Mouse (Mus musculus) midbrain, embryonic 16.5 days (tissue): Measurements from ENCODE around the gene Kcnma1. TPM values are rescaled to one million over a fixed set of nuclear protein-coding genes. Genes with fewer than 3 reads are reported as not detected.

Experiments used
- ATAC-seq: fragments of 200-750 bp; cut with Nextera tagmentation; 2 replicates; pipeline ENCODE4 v1.8.0; 2017; ENCODE audit warnings: moderate TSS enrichment
- H3K27ac ChIP-seq: fragments of 300-500 bp; sonication (generic); 2 replicates; pipeline ENCODE4 v1.5.1; 2014; ENCODE audit warnings: mild to moderate bottlenecking, low read length, mixed read lengths
- H3K27me3 ChIP-seq: fragments of 300-500 bp; sonication (generic); 2 replicates; pipeline ENCODE4 v1.6.1; 2014; ENCODE audit warnings: low read depth, low read length, mixed read lengths; ENCODE audit not compliant: control insufficient read depth, insufficient read depth
- H3K36me3 ChIP-seq: fragments of 300-500 bp; sonication (generic); 2 replicates; pipeline ENCODE4 v1.6.1; 2014; ENCODE audit warnings: mild to moderate bottlenecking, low read length, moderate library complexity, mixed read lengths; ENCODE audit not compliant: control insufficient read depth, insufficient read depth
- H3K4me1 ChIP-seq: fragments of 300-500 bp; sonication (generic); 2 replicates; pipeline ENCODE4 v1.6.1; 2014; ENCODE audit warnings: mild to moderate bottlenecking, low read length, mixed read lengths; ENCODE audit not compliant: control insufficient read depth, insufficient read depth
- H3K4me2 ChIP-seq: fragments of 300-500 bp; sonication (generic); 2 replicates; pipeline ENCODE4 v1.6.1; 2014; ENCODE audit warnings: mild to moderate bottlenecking, low read length, mixed read lengths
- H3K4me3 ChIP-seq: fragments of 300-500 bp; sonication (generic); 2 replicates; pipeline ENCODE4 v1.5.1; 2014; ENCODE audit warnings: low read depth, mild to moderate bottlenecking, low read length, moderate library complexity, mixed read lengths
- H3K9ac ChIP-seq: fragments of 300-500 bp; sonication (generic); 2 replicates; pipeline ENCODE4 v1.6.1; 2014; ENCODE audit warnings: low read depth, low read length, mixed read lengths
- H3K9me3 ChIP-seq: fragments of 300-500 bp; sonication (generic); replicated peaks from 2 replicates; pipeline ENCODE4 v1.6.1; 2014; ENCODE audit warnings: mild to moderate bottlenecking, low read length, mixed read lengths; ENCODE audit not compliant: control insufficient read depth, poor library complexity, severe bottlenecking
- WGBS: fragments of 180-500 bp; shearing (Covaris S2); extraction: QIAGEN DNeasy Blood & Tissue Kit; methylation state at CpG from one replicate; pipeline ENCODE4 v1.1.7; 2014; 5-methylcytosine and 5-hydroxymethylcytosine counted together
- polyA plus RNA-seq: library from polyadenylated mRNA; unstranded; fragments of >200 nt; fragmentation: Nextera tagmentation; extraction: Ambion mirVana; gene quantifications from 2 replicates; pipeline ENCODE4 v1.2.1, GENCODE M21; 2015

Gene Kcnma1
- polyA plus RNA-seq, result 18.4 and 23.9 TPM in 2 replicates

DNA sequence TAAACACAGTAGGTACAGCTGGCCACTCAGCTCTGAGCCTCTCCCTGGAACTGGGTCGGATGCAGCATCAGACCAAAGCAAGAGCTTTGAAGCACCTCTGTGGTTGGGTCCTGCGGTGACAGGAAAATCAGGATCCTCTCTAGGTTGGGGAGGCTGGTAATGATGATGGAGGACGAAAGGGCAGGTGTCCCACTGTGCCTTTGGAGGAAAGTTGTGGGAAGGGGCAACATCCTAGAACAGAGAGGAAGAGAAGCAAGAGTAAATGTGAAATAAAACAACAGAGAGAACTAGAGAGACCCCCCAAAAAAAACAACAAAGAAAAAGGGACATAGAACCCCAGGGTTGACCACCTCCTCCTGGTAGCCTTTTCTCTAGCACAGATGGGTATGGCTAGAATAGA, at the start of gene Kcnma1:
Kcnma1 (minus strand) TSS at position 101 of the 400 bp plus-strand sequence.
- no peak within 1 kb of the TSS for H3K4me3 ChIP-seq
- no peak within 1 kb of the TSS for H3K9ac ChIP-seq
- no peaks in the 10 kb centered on the region for H3K27me3 ChIP-seq
- no peaks in the 10 kb centered on the region for H3K9me3 ChIP-seq
- no peak for ATAC-seq
- H3K4me1 ChIP-seq, result no peaks in the 10 kb centered on the region
- H3K4me2 ChIP-seq, result no peak within 1 kb of the TSS
- H3K27ac ChIP-seq, result no peak within 1 kb of the TSS
- WGBS, result 59% methylated on average over 3 of the region's 3 CpGs
- no peaks in the 10 kb centered on the region for H3K36me3 ChIP-seq

DNA sequence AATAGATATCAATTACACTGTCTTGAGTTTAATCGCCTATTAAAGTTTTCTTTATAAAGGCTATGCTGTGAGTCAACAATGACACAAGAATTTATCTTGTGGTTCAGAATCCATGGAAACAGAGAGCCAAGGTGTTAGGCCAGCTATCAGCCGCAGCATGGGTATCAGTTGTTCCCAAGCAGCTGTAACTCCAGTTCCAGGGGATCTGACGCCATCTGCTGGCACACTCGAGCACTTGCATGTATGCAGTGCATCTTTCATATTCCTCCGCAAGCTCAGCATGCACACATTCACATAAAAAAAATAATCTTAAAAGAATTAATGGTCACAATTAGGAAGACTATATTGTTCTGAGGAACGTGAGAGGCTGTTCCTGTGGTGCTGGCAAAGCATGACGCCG, 45.5 kb upstream of the Kcnma1 start:
- ATAC-seq, result no peak
- WGBS, result 42% methylated on average over 8 of the region's 8 CpGs
- H3K27ac ChIP-seq, result no peak overlapping the region
- no peaks in the 10 kb centered on the region for H3K9me3 ChIP-seq
- H3K4me3 ChIP-seq, result no peak overlapping the region
- no peak overlapping the region for H3K9ac ChIP-seq
- no peaks in the 10 kb centered on the region for H3K27me3 ChIP-seq
- H3K4me1 ChIP-seq, result no peaks in the 10 kb centered on the region
- H3K36me3 ChIP-seq, result no peaks in the 10 kb centered on the region
- no peak overlapping the region for H3K4me2 ChIP-seq

DNA sequence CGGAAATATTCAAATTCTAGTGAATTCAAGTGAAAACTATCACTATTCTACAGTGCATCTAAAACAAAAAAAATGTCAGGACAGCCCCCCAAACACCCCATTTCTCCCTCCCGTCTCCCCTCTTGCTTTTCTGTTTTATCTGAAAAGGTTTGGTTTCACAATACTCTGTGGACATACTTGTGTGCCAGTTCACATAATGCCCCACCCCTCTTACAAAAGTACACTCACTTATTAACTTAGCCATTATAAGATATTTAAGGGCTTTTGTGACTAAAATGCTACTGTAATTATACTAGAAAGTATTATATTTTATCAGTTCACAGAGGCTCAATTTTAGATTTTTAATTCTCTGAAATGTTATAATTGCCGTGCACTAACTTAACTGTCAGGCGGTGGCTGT, 45.0 kb upstream of the Kcnma1 start:
- 84% methylated on average over 4 of the region's 4 CpGs for WGBS

DNA sequence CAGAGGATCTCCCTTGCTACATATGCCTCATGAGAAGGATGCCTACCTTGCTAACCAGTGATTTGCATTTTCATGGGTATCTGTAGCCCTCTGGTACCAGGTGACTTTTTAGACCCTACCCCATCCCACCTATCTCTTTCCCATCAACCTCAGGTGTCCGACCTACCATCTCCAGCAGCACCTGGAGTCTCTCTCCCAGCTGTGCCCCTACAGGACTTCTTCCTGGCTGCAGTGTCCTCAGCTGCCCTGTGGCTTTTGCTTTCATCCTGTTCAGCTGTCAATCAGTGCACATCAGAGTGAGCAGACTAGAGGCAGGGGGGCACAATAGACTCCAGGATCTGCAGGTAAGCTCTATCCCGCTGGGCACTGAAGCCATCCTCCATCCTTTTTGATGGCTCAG, 37.5 kb upstream of the Kcnma1 start:
- Histone ChIP-seq H3K9me3 (no peaks in the 10 kb centered on the region), H3K4me1 (no peaks in the 10 kb centered on the region), H3K36me3 (no peaks in the 10 kb centered on the region), H3K27me3 (no peaks in the 10 kb centered on the region), H3K4me3 (no peak overlapping the region), H3K27ac (no peak overlapping the region), H3K9ac (no peak overlapping the region), H3K4me2 (no peak overlapping the region)
- 79% methylated on average over 2 of the region's 2 CpGs for WGBS
- no peak for ATAC-seq

More for the DNA sequence above, 45.0 kb upstream of the Kcnma1 start:
- no peaks in the 10 kb centered on the region for H3K36me3 ChIP-seq
- no peaks in the 10 kb centered on the region for H3K27me3 ChIP-seq
- H3K4me1 ChIP-seq, result no peaks in the 10 kb centered on the region
- no peak overlapping the region for H3K4me2 ChIP-seq
- no peak overlapping the region for H3K4me3 ChIP-seq
- H3K9me3 ChIP-seq, result no peaks in the 10 kb centered on the region
- no peak overlapping the region for H3K9ac ChIP-seq
- no peak for ATAC-seq
- no peak overlapping the region for H3K27ac ChIP-seq

DNA sequence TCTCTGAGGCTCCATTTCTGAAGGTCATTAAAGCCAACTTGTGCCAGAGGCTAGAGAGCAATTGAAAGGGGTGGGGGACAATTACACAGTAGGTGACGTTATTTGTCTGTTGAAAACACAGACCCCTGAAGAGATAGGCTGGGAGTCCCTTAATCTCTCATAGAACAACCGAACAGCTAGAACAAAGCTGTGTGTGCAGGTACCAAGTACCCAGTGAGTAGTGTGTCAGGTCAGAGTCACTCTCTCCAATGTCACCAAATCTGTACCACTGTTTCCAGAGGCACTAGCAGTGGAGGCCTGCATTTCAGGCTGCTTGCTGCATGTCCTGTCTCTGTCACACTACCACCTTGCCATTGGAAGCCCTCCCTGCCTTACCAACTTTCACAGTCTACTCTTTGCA, 22.3 kb upstream of the Kcnma1 start:
- 33% methylated on average over 2 of the region's 2 CpGs for WGBS
- Histone ChIP-seq H3K27me3 (no peaks in the 10 kb centered on the region), H3K9me3 (no peaks in the 10 kb centered on the region), H3K27ac (no peak overlapping the region), H3K9ac (no peak overlapping the region), H3K36me3 (no peaks in the 10 kb centered on the region), H3K4me2 (no peak overlapping the region), H3K4me1 (peaks cover 2% of the 10 kb centered on the region; the same call in 1 of the 2 replicates), H3K4me3 (no peak overlapping the region)
- ATAC-seq, result no peak

DNA sequence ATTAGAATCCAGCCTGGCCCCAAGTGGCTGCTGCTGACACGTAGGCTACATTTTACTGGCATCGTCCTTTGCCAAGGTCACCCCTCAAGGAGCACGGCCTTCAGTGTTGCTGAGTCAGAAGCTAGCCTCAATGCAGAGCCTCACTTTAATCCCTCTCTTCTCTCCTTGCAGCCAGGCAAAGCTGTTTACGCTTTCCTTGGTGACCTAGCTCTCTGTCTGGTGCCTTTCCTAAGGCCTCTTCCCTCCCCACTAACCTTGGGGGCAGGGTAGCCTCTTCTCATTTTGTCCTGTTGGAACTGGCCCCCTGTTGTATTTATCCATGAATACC, 21.9 kb upstream of the Kcnma1 start:
- WGBS, result 18% methylated on average over 4 of the region's 4 CpGs
- ATAC-seq, result no peak

DNA sequence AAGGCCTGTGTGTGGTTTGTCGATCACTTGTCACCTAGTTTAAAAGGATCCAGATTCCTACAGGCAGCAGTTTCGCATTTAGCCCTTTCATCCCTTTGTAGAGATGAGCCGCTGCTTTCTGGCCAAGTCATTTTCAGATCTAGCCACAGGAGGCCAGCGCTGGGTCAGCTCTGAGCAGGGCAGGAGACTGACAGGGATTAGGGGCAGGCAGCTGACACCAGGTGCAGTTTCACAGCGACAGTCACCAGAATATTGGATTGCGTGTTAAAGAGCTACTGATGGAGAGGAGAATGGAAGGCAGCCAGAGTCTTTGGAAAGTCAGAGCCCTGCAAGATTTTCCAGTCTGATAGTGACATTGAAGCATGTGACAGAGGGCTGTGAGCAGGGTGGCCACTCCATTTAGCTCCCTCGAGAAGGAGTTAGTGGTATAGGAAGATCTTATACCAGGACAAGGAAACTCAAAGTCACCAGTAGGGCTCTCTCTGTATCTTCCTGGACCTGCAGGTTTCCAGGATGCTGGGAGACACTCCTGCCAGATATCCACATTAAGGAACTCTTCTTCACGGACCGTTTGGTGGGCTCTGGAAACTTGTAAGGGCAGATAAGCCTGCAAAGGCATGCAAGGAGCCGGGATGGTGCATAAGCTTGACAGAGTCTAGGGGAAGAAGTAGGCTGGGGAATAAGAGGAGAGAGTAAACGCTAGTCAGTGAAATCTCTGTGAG, 21.4 kb upstream of the Kcnma1 start:
- Histone ChIP-seq H3K4me1 (peaks cover 2% of the 10 kb centered on the region; the same call in 1 of the 2 replicates), H3K4me2 (no peak overlapping the region), H3K9me3 (no peaks in the 10 kb centered on the region), H3K27ac (no peak overlapping the region), H3K4me3 (no peak overlapping the region), H3K9ac (no peak overlapping the region), H3K36me3 (no peaks in the 10 kb centered on the region), H3K27me3 (no peaks in the 10 kb centered on the region)
- no peak for ATAC-seq
- 9% methylated on average over 11 of the region's 11 CpGs for WGBS

More for the DNA sequence above, 21.9 kb upstream of the Kcnma1 start:
- H3K36me3 ChIP-seq, result no peaks in the 10 kb centered on the region
- H3K4me3 ChIP-seq, result no peak overlapping the region
- H3K9me3 ChIP-seq, result no peaks in the 10 kb centered on the region
- no peak overlapping the region for H3K27ac ChIP-seq
- peaks cover 2% of the 10 kb centered on the region; the same call in 1 of the 2 replicates for H3K4me1 ChIP-seq
- H3K27me3 ChIP-seq, result no peaks in the 10 kb centered on the region
- no peak overlapping the region for H3K9ac ChIP-seq
- no peak overlapping the region for H3K4me2 ChIP-seq

DNA sequence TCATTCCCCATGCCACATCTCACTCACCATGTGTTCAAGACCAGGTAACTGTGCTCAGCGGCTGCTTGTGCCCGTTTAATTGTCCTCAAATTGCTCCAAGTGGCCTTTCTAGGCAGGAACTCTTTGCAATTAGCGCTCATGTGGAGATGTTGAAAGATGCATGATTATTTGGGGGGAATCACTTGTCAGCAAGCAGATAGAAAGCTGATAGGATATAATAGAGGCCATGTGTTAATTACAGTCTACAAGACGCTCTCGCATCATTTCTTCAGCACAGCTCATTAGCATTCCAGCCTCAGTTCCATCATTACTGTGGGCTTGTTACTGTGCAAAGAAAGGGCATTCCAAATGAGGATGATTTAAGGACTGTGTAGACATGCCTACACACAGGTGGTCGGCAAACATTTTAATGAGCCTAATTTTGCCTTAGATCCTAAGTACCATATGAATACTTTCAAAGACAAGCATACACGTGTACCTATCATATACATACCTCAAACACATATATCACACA, 18.6 kb upstream of the Kcnma1 start:
- Histone ChIP-seq H3K4me3 (no peak overlapping the region), H3K9me3 (0 out of 2 replicates have a peak, but pooled peaks cover 2% of the 10 kb centered on the region), H3K4me1 (peaks cover 2% of the 10 kb centered on the region; the same call in 1 of the 2 replicates), H3K4me2 (no peak overlapping the region), H3K9ac (no peak overlapping the region), H3K36me3 (no peaks in the 10 kb centered on the region), H3K27me3 (no peaks in the 10 kb centered on the region), H3K27ac (no peak overlapping the region)
- 88% methylated on average over 7 of the region's 7 CpGs for WGBS
- ATAC-seq, result no peak

DNA sequence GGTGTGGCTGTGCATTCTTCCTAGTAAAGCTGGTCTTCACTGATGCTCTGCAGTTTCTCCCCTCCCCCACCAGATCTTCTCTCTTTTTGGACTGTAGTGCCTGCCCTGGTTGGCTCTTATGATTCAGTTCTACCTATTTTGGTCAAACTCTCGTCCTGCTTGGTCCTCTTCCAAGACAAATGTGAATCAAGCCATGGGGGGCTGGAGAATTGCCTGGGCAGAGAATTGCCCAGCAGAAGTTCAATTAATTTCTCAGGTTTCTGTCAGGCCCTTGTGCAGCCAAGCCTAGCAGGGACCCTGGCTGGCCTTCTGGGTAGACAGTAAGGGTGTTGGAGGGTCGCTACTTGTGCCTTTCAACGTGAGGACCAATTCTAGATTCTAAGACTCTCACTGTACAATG, 17.9 kb upstream of the Kcnma1 start:
- no peaks in the 10 kb centered on the region for H3K36me3 ChIP-seq
- ATAC-seq, result no peak
- no peak overlapping the region for H3K27ac ChIP-seq
- H3K4me2 ChIP-seq, result no peak overlapping the region
- no peak overlapping the region for H3K9ac ChIP-seq
- H3K4me1 ChIP-seq, result peaks cover 2% of the 10 kb centered on the region; the same call in 1 of the 2 replicates
- 0 out of 2 replicates have a peak, but pooled peaks cover 5% of the 10 kb centered on the region for H3K9me3 ChIP-seq
- 64% methylated on average over 3 of the region's 3 CpGs for WGBS
- H3K27me3 ChIP-seq, result no peaks in the 10 kb centered on the region
- H3K4me3 ChIP-seq, result no peak overlapping the region
